Mouse (Mus musculus) adrenal gland, postnatal 25 days (tissue): ENCODE measurements at regions not wholly inside any gene's neighbourhood (a gene's known extent, or its start where the extent isn't known, plus 50 kb on each side); places are given as distances from the start of the nearest gene placed in this dataset.
A peak's percentile ranks its signal among the peaks of the same experiment; 100 is the strongest.
"Not testable (repeated sequence)": the region's sequence is repeated elsewhere in the genome, so short reads cannot be mapped to it uniquely, and the experiment has no call there.

Source experiments
- DNase-seq: peaks from one replicate; pipeline ENCODE4 v3.0.0; 2021; ENCODE audit warnings: mixed read lengths

DNA sequence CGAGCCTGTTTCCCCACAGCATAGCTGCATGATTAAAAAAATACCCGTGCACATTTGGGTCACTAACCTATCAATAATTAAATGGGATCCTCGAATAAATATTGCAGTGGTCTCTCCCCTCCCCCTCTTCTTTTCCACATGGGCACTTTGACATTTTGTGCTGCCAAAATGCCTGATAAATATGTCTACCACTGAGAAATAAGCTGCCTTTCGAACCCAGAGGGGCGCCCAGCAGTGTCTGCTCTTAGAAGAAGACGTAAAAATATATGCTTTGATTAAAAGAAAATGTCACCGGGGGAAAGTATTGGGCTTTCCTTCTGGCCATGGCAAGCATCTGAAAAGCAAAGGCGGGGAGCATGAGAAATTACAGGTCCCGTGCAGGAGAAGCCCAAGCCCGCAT lies 152.6 kb upstream of the Frmd4a start:
- no peak for DNase-seq

DNA sequence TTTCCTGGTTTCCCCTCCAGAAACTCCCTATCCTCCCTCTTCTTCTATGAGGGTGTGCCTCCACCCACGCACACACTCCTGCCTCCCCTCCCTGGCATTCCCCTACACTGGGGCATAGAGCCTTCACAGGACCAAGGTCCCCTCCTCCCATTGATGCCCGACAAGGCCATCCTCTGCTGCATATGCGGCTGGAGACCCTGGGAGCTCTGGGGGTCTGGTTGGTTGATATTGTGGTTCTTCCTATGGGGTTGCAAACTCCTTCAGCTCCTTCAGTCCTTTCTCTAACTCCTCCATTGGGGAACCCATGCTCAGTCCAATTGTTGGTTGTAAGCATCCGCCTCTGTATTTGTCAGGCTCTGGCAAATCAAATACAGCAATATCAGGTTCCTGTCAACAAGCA lies 150.8 kb upstream of the Frmd4a start:
- not testable (repeated sequence) for DNase-seq

DNA sequence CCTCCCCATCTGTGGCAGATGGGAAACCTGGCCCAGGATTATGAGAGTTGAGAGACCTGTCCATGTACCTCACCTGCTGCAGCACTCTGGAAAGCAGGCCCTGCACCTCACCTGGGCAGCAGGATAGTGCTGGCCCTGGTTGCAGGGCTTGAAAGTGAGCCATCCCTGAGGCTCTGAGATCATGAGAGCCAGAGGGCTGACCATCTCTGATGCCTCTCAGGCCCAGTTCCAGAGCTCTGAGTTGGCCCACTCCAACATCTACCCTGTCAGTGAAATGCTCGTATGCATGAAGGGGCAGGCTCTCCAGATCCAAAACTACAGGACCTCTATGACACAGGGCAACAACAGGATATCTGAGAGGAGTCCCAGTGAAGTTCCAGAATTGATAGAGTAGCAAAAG lies 147.8 kb upstream of the Frmd4a start:
- DNase-seq = no peak

DNA sequence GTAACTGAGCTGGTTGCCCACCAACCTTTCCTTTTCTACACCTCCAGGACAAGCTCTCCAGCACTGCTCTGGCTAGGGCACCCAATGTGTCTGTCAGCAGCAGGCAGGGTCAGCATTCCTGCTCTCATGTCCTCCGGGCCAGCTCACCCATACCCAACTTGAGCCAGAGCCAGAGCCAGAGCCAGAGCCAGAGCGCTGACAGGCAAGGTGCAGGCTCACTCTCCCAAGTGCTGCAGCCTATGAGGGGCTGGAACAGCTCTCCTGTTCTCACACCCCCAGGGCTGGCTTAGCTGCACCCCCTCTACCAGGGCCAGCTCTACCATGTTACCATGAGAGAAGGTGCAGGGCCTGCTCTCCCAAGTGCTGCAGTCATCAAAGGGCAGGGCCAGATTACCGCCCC lies 145.8 kb upstream of the Frmd4a start:
- DNase-seq = no peak

DNA sequence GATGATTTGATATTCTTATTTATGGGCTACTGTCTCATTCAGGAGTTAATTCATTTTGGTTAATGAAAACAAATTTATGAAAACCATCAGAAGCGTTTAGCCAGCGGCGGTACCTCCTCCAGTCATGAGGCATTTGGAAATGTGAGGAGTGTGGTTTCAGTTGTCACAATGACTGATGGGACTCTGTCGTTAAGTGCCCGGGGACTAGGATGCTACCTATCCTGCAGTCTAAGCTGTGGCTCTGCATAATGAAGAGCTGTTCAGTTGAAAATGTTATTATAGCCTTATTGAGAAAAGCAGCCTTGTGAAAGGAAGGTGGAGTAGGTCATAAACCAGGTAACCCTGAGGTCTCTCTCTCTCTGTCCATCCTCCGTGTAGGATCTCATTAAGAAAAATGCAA lies 130.5 kb upstream of the Frmd4a start:
- no peak for DNase-seq

GRCm38 (mm10) chr2:3887845-3888433 lies 129.6 kb upstream of the Frmd4a start:
- no peak for DNase-seq

DNA sequence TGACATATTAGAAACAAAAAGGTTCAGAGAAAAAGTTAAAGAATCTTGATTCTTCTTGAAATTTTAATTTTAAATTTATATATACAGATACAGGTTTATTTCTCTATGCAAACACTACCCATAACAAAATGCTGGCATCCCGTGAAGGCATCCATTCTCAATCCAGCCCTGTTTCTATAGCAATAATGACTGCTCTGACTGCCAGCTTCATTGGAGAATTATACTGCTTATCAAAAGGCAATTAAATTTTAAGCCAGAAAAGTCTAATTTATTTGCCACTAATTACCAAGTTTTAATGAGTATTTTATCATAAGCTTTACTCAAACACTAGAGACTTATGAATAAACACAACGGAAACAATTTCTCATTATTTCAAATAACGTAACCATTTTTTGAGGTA lies 128.1 kb upstream of the Frmd4a start:
- no peak for DNase-seq

- no peak for DNase-seq
Observed at GRCm38 (mm10) chr2:3890462-3890861, 127.1 kb upstream of the Frmd4a start.

DNA sequence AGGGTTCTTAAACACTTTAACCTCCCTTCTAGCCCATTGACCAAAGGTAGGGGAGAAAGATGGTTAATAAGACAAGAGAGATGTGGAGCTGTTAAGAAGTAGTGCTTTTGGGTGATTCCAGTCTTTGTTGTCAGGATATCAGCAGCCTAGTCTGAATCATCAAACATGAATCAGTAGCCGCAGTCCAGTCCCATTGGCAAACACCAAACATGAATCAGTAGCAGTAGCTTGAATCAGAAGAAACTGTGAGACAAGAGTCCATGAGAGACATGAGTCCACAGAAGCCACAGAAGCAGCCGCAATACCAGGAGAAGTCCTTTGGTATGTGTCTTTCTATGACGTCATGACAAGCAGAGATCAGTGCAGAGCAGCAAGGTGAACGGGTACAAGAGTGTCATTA lies 110.5 kb upstream of the Frmd4a start:
- no peak for DNase-seq

GRCm38 (mm10) chr2:3908192-3908591 lies 109.3 kb upstream of the Frmd4a start:
- DNase-seq = peak; percentile 51

DNA sequence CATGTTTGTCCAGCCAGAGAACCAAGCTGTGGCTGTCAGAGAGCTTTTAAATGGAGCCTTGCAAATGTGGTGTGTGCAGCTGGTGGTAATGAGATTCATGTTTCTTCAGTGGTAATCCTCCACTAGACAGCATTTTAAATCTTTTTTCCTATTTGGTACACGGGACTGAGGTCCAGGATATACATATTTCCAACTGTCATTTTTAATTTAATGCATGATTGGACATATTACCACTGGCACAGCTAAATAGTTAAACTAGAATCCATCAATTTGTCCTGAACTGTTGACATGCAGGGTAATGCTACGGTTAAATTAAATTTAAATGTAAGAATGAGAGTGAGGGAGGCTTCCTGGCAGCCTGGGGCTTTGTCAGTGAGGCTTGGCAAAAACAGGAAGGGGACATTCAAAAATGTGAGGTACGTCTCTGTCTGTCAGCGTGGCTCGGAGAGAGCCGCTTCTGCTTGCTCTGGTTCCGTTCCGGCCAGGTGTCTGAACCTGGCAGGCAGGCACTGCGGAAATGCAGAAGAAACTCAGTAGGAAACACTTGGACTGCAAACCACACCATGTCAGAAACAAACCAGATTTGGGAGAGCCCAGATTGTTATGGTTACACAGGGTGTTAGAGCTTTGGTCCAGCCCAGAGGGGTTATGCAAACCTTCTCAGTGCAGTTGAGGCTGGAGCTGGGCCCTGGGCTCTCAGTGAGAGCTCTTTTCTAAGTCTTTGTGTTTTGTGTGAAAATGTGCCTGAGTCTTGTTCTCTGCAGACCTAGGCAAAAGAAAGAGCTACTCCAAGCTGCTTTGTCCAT lies 107.2 kb upstream of the Frmd4a start:
- no peak for DNase-seq

DNA sequence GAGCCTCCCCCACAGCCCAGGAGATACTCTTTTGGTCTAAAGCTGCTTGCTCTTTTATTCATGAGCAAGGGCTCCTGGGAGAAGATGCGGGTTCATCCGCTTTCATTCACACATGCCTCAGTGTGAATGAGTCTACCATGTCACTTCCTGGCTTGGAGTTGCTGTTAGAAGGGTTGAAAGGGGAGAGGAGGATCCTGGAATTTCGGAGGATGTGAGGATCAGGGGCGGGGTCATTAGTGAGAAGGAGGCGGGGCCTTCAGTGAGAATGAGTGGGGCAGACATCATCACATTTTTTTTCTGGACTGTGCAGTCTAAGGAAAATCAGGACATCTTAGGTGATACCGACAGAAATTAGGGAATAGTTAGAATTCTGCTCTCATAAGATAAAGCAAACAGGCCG lies 102.4 kb upstream of the Frmd4a start:
- DNase-seq = no peak

DNA sequence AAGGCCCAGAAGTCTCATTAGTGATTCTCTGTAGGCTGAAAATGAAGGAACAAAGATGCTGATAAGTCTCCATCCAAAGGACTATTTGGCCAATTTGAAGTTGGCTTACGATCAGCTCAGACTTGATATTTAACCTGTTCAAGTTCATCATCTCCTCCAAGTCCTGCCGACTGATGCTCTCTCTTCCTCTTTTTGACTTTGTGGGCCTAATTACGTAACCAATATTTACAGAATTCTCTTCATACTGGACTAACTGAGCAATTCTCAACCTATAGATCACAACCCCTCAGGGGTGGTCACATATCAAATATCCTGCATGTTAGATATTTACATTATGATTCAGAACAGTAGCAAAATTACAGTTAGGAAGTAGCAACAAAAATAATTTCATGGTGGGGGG lies 101.2 kb upstream of the Frmd4a start:
- no peak for DNase-seq

- DNase-seq = no peak
Observed at GRCm38 (mm10) chr2:3918156-3918555, 99.4 kb upstream of the Frmd4a start.

- no peak for DNase-seq
Observed at GRCm38 (mm10) chr2:3919893-3920292, 97.6 kb upstream of the Frmd4a start.

GRCm38 (mm10) chr2:3921084-3921483 lies 96.4 kb upstream of the Frmd4a start:
- DNase-seq = not testable (repeated sequence)

DNA sequence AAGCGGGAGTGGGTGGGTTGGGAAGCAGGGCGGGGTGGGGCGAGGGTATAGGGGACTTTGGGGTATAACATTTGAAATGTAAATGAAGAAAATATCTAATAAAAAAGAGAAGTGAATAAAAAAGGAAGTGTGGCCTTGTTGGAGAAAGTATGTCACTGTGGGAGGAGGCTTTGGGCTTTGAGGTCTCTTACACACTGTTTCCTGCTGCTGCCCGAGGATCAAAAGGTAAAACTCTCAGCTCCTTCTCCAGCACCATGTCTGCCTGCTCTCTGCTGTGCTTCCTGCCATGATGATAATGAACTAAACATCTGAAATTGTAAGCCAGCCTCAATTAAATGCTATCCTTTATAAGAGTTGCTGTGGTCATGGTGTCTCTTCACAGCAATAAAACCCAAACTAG lies 94.8 kb upstream of the Frmd4a start:
- no peak for DNase-seq

DNA sequence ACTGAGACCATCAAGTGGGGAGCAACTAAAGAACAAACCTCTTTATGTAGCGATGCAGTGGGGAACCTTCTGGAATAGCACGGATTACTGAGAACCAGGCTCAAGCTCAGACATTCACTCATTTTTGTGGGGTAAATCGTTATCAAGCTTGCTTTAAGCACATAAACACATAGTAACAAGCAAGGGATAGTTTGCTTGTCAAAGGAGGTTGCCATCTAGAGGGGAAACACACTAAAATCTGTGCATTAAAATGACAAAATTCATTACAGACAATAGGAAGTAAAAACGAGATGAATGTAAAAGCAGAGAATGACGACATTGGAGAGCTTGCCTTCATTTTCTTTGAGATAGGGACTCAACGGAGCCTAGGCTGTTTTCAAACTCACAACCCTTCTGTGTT lies 92.8 kb upstream of the Frmd4a start:
- DNase-seq = no peak

DNA sequence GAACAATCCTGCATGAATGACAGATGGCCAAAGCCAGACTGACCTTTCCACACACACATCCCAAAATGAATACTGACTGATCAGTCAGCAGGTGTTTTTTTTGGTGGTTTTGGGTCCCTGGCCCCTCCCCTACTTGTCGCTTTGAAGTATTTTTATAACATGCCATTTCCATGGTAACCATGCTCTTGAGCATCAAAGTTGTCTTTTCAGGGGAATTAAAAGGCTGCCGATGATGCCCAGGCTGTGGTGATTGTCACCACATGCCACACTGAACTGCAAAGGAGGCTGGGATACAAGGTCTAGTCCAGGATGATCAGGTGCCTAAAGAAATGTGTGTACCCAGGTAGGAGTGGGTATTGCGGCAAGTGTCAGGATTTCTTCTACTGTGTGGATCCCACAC lies 92.3 kb upstream of the Frmd4a start:
- no peak for DNase-seq

DNA sequence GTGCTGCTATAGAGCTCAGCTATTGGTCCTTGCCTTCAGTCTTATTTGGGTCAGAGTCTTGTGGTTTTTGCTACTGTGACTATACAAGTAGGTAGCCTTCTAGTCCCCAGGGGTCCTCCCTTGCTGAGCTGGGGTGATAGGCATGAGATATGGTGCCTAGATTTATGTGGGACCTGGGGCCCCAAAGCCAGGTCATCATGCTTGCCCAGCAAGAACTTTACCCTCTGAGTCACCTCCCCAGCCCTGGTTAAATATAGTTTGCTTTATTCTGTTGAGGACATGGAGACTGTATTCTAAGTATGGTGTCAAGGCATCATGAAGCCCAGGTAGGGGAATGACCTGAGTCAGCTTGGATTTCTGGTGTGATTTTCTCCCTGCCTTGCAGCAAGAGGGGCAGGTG lies 91.4 kb upstream of the Frmd4a start:
- no peak for DNase-seq

DNA sequence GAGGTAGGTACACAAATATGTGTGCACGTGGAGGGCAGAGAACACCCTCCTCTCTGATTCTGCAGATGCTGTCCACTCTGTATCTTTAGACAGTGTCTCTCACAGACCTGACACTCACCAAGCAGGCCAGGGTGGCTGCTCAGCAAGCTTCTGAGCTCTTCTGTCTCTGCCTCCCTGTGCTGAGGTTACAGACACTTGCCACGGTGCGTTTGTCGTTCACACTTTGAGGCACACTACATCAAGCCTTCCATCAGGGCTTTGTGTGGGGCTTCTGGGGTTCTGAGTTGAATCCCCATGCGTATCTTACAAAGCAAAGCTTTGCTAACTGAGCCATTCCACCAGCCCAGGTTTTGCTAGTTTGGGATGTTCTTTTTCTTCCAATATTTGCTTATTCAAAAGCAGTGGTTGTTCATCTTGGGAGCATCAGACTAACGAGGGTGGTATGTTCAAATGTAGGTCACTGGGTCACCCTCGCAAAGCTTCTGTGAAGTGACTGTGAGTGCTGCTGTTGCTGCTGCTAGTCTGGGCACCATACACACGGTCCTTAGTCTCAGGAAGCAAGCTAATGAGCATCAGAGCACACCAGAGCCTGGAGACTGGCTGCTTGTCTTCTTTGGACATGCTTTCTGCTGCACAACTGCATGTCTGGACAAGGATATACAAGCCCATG lies 90.2 kb upstream of the Frmd4a start:
- DNase-seq = no peak

GRCm38 (mm10) chr2:3927853-3928252 lies 89.7 kb upstream of the Frmd4a start:
- no peak for DNase-seq

GRCm38 (mm10) chr2:3930650-3931049 lies 86.9 kb upstream of the Frmd4a start:
- DNase-seq = no peak

GRCm38 (mm10) chr2:3940786-3941185 lies 76.7 kb upstream of the Frmd4a start:
- no peak for DNase-seq
